In the genomic region with DNA sequence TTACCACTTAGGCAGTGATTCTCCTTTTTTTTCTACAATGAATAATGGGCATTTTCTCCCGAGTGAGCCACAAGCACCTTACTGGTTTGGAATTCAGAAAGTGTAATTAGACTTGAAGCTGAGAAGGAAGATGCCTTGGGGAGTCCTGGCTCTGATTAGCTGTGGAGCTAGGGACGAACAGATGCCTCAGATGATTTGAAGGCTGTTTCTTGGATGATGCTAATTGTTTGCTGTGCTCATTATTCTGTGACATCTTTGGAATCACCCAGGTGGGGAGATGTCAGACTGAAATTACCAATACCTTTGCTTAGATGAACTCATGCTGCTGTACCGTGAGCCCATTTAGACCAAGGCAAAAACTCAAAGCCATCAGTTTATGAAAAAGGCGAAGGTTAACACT, we compare ENCODE assay signal across 17 mouse cellular contexts.
DNase-seq lines count a peak whose midpoint lies in the region; ATAC-seq lines count a peak whose summit lies in the region.
"Had no signal": no experiment of that assay in that cellular context is flagged by ENCODE, and none has a peak within 500 bp of the region (broad histone marks: within the 10 kb centered on the region; RNA-seq: fewer than 3 reads in every experiment).

No protein-coding gene starts in this region.

- H3K4me1 ChIP-seq in hindbrain, embryonic 11.5 days (replicated peaks; ENCODE audit: control insufficient read depth, insufficient read depth, low read length) = no peaks in the 10 kb centered on the region
- peaks cover 7% of the 10 kb centered on the region; the same call in 1 of the 2 replicates for H3K4me1 ChIP-seq in hindbrain, embryonic 10.5 days (replicated peaks)
- peaks cover 6% of the 10 kb centered on the region; the same call in 1 of the 2 replicates for H3K4me1 ChIP-seq in forebrain, embryonic 15.5 days
- H3K4me1 ChIP-seq in midbrain, embryonic 13.5 days (replicated peaks) = peaks cover 14% of the 10 kb centered on the region
- H3K4me1 ChIP-seq: embryonic facial prominence, embryonic 12.5 days; intestine, embryonic 15.5 days; liver, embryonic 15.5 days had no signal

- intact Hi-C loops in gastrocnemius, postnatal 36 days (cut with DNase I) = no loop called here

- no peak for DNase-seq in hindbrain, embryonic 11.5 days (ENCODE audit: low spot score)
- DNase-seq in hindbrain, embryonic 10.5 days (ENCODE audit: low spot score) = no peak
- DNase-seq in cerebellum, adult 8-10 months = peak; percentile 69
- DNase-seq in gastrocnemius, postnatal 36 days = no peak
- no peak for DNase-seq in kidney, adult 18-20 months
- DNase-seq: adrenal gland, adult 2 months; heart, adult 11 months; heart, postnatal 10 days; kidney, postnatal 14 days; right cerebral cortex, postnatal 4 days; thymus, adult 18-20 months had no signal

- no peak overlapping the region for H3K4me3 ChIP-seq in hindbrain, embryonic 11.5 days (ENCODE audit: low read depth, low read length)
- no peak overlapping the region for H3K4me3 ChIP-seq in hindbrain, embryonic 10.5 days
- H3K4me3 ChIP-seq in forebrain, embryonic 15.5 days = no peak overlapping the region
- H3K4me3 ChIP-seq in midbrain, embryonic 13.5 days (replicated peaks) = no peak overlapping the region
- H3K4me3 ChIP-seq: embryonic facial prominence, embryonic 12.5 days; intestine, embryonic 15.5 days; liver, embryonic 15.5 days had no signal

- no peaks in the 10 kb centered on the region for H3K27me3 ChIP-seq in hindbrain, embryonic 11.5 days (ENCODE audit: control insufficient read depth, insufficient read depth, low read length)
- no peaks in the 10 kb centered on the region for H3K27me3 ChIP-seq in hindbrain, embryonic 10.5 days (ENCODE audit: insufficient read depth, poor library complexity, severe bottlenecking)
- no peaks in the 10 kb centered on the region for H3K27me3 ChIP-seq in forebrain, embryonic 15.5 days
- no peaks in the 10 kb centered on the region for H3K27me3 ChIP-seq in midbrain, embryonic 13.5 days
- H3K27me3 ChIP-seq: embryonic facial prominence, embryonic 12.5 days; intestine, embryonic 15.5 days; liver, embryonic 15.5 days had no signal

- H3K9ac ChIP-seq in hindbrain, embryonic 11.5 days (ENCODE audit: low read depth, low read length) = no peak overlapping the region
- H3K9ac ChIP-seq in forebrain, embryonic 15.5 days (replicated peaks) = no peak overlapping the region
- no peak overlapping the region for H3K9ac ChIP-seq in midbrain, embryonic 13.5 days (replicated peaks)
- H3K9ac ChIP-seq: embryonic facial prominence, embryonic 12.5 days; intestine, embryonic 15.5 days; liver, embryonic 15.5 days had no signal

- 60% methylated on average over 4 of the region's 4 CpGs for WGBS in hindbrain, embryonic 11.5 days
- WGBS in hindbrain, embryonic 10.5 days = 66% methylated on average over 4 of the region's 4 CpGs
- 37% methylated on average over 4 of the region's 4 CpGs for WGBS in forebrain, embryonic 15.5 days
- 44% methylated on average over 4 of the region's 4 CpGs for WGBS in midbrain, embryonic 13.5 days

- H3K36me3 ChIP-seq in hindbrain, embryonic 11.5 days (ENCODE audit: control insufficient read depth, insufficient read depth, low read length) = no peaks in the 10 kb centered on the region
- H3K36me3 ChIP-seq in hindbrain, embryonic 10.5 days = no peaks in the 10 kb centered on the region
- no peaks in the 10 kb centered on the region for H3K36me3 ChIP-seq in forebrain, embryonic 15.5 days
- no peaks in the 10 kb centered on the region for H3K36me3 ChIP-seq in midbrain, embryonic 13.5 days
- H3K36me3 ChIP-seq: embryonic facial prominence, embryonic 12.5 days; intestine, embryonic 15.5 days; liver, embryonic 15.5 days had no signal

- ATAC-seq in hindbrain, embryonic 11.5 days (ENCODE audit: low FRiP score) = 0 out of 2 replicates have a peak, but pooled peaks have one; percentile 40
- ATAC-seq in forebrain, embryonic 15.5 days (replicated peaks) = no peak
- ATAC-seq in midbrain, embryonic 13.5 days = peak; percentile 43; the same call in 1 of the 2 replicates
- ATAC-seq in granulocyte monocyte progenitor cell, adult 5-6 weeks (replicated peaks; ENCODE audit: poor library complexity, severe bottlenecking) = no peak
- ATAC-seq: intestine, embryonic 15.5 days had no signal

- no peak overlapping the region for H3K27ac ChIP-seq in hindbrain, embryonic 11.5 days (ENCODE audit: low read depth, low read length)
- H3K27ac ChIP-seq in hindbrain, embryonic 10.5 days = no peak overlapping the region
- peak overlapping the region; percentile 37 for H3K27ac ChIP-seq in forebrain, embryonic 15.5 days (replicated peaks)
- H3K27ac ChIP-seq in midbrain, embryonic 13.5 days = peak overlapping the region; percentile 59
- H3K27ac ChIP-seq: embryonic facial prominence, embryonic 12.5 days; intestine, embryonic 15.5 days; liver, embryonic 15.5 days had no signal

- no peak overlapping the region for H3K4me2 ChIP-seq in hindbrain, embryonic 11.5 days (replicated peaks; ENCODE audit: low read depth, low read length)
- H3K4me2 ChIP-seq in forebrain, embryonic 15.5 days (replicated peaks) = no peak overlapping the region
- H3K4me2 ChIP-seq in midbrain, embryonic 13.5 days (replicated peaks) = no peak overlapping the region
- H3K4me2 ChIP-seq: embryonic facial prominence, embryonic 12.5 days; intestine, embryonic 15.5 days; liver, embryonic 15.5 days had no signal

- H3K9me3 ChIP-seq in hindbrain, embryonic 11.5 days (ENCODE audit: control insufficient read depth, low read length) = no peaks in the 10 kb centered on the region
- no peaks in the 10 kb centered on the region for H3K9me3 ChIP-seq in hindbrain, embryonic 10.5 days
- H3K9me3 ChIP-seq in forebrain, embryonic 15.5 days = no peaks in the 10 kb centered on the region
- H3K9me3 ChIP-seq in midbrain, embryonic 13.5 days = no peaks in the 10 kb centered on the region
- H3K9me3 ChIP-seq: embryonic facial prominence, embryonic 12.5 days; intestine, embryonic 15.5 days; liver, embryonic 15.5 days had no signal

Comparison
In these comparisons a context has a peak if more than half of its experiments do, and no peak if none do; other contexts are left out.
1. ATAC-seq: peak in hindbrain, embryonic 11.5 days (single experiment) and midbrain, embryonic 13.5 days (single experiment); none in forebrain, embryonic 15.5 days (single experiment) and granulocyte monocyte progenitor cell, adult 5-6 weeks (single experiment).
2. H3K27ac ChIP-seq: peak in forebrain, embryonic 15.5 days (single experiment) and midbrain, embryonic 13.5 days (single experiment); none in hindbrain, embryonic 11.5 days (single experiment) and hindbrain, embryonic 10.5 days (single experiment).